Mouse (Mus musculus) adrenal gland, postnatal 10 days (tissue): ENCODE data around the gene Oaf. TPM values are rescaled to one million over a fixed set of nuclear protein-coding genes. Genes with fewer than 3 reads are reported as not detected.

Source experiments
- DNase-seq: peaks from one replicate; pipeline ENCODE4 v3.0.0; 2021; ENCODE audit warnings: mixed read lengths
- total RNA-seq, 2 experiments: library from RNA; stranded (reverse); gene quantifications; 2 replicates each; pipeline ENCODE4 v1.2.3; 2021

The Oaf gene
- total RNA-seq, 2 experiments from 2014 or later = 24.8 to 46.9 TPM

DNA sequence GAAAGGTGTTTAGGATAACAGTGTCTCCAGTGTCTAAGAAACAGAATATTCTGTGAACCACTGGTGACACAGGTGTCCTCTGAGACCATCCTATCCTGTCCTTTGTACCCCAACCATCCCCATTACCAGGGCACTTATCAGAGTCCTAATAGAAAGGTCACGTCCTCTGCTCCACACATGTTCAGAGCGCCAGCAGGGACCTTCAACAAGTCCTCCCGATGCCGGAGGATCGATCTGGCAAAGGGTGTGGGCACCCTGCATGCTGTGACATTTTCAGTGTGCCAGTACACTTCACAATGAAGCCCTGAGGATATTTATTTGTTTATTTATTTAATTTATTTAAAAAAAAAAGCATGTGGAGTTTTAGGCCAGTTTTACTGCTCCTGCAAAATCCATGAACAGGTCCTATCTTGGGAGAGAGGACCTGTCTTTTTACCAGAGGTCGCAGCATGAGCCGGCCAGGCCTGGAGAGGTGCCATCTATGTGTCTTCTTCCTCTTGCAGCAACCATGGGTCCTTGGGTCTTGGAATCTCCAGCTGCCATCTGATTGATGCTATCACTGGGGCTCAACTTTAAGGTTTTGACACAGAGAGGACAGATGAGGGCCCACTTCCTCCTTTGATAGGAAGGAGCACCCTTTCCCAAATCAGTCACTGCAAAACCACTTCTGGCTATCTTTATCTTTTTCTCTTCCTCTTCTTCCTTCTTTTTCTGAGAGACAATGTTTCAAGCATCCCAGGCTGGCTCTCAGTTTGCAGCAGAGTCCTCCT, 6.3 kb upstream of the Oaf start:
- no peak for DNase-seq

DNA sequence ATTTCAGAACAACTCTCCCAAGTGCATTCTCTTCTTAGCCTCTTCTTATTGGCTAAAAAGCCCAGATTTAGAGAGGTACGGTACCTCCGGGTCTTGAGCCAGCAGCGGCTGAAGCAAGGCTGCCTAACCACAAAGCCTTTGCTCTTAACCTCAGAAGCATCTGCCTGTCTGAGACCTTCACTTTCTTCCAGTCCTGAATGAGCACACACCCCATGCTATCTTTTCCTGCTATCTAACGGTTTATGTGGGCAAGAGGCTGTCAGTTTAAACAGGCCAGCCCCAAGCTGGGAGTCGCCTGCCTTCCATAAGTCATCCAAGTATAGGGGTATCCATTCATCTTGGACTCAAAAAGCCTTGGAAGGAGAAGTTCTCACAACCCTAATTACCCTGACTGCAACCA, 2.7 kb upstream of the Oaf start:
- DNase-seq = no peak

DNA sequence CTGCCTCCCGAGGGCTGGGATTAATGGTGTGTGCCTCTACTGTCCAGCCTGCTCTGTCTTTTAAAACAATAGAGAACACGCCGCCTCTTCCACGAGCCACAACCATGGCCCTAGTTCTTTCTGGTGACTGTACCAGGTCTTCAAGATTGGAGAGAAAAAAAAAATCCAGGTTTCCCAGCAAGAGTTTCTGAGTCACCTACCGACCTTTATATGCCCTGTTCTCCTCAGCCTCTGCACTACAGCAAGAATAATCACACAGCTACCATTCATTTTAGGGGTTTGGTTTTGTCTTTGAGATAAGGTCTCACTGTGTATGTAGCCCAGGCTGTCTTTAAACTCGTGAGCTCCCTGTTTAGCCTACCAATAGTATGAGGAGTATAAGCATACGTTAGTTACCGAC, 2.3 kb upstream of the Oaf start:
- DNase-seq = no peak

DNA sequence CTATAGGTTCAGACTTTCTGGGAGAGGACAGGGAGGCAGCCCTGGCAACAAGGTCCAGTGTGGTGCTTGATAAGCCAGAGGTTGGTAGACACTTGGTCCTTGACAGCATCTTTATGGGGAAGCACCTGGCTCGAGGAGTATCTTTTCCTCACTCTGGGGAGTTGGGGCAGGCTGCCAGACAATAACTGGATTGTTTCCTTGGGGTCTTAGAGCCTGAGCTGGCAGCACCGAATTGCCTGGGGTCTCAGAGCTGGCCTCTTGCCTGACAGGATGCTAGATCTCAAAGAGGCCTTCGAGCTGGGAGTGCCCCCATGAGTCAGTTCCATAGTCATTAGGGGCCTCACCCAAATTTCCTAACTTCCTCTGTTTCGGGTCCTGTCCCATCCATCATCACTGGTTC, 1.6 kb upstream of the Oaf start:
- no peak for DNase-seq

DNA sequence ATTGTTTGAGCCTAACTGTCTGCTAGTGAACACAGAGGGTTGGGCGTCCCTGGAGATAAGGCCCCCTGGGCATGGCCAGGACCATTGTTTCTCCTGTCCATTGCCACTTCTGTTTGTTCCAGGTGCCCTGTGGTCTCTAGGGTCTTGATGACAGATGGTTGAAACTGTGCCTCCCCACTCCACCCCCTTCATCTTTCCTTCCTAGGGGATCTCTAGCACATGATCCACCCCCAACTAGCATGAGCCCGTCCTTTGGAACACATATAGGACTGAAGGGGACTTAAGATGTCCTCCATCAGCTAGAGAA, 836 bp upstream of the Oaf start:
- DNase-seq = no peak

DNA sequence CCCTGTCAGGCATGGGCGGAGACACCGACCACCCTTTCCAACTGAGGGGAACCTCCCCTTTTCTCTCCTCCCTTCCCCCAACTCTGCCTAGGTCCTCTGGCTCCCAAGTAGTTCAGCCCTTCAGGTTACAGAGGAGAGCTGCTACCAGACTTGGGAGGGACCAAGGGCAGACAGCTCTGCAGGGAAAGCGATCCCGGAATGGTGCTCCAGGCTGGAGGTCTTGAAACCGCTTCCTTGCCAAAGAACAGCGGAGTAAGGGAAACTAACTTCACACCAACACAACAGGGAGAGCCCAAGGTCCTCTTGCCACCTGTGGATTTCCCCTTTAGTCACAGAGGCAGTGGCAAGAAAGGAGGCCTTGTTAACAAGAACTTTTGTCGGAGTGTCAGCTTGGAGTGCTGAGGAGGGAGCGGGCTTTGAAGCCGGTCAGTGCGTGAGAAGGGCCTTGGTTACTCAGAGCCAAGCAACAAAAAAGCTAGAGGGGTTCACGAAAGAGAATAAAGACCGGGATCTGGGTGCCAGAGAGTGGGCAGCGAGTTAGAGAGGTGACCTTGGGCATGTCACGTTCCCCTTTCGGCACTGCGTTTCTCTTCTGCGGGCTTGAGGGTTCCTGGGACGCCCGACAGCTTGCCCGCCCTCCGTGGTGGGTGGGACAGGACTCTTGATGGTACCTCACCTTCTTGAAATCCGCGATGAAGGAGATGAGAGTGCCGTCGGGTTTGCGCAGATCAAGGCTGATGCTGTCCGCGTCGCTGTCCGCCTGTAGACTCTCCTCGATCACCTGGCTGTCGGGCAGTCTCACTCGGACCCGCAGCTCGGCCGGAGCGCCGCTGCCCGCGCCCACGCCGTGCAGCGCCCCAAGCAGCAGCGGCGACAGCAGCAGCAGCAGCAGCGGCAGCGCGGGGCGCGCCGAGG, 823 bp downstream of the Oaf start:
- DNase-seq = peak; percentile 47

DNA sequence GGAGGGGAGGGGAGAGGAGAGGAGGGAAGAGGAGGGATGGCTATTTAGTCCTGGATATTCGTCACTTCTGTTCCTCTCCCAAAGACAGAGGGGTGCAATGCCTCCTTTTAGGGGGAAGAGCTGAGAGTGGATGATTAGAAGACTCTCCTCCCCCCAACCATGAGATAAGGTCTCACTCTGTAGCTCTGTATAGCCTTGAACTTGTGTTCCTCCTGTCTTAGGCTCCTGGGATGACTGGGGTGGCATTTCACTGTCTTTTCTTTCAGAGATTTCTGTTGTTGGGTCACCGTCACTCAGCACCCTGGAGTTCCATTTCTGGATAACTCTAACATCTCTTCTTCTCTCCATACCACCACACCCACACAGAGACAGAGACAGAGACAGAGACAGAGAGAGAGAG, 1.5 kb downstream of the Oaf start:
- DNase-seq = no peak

DNA sequence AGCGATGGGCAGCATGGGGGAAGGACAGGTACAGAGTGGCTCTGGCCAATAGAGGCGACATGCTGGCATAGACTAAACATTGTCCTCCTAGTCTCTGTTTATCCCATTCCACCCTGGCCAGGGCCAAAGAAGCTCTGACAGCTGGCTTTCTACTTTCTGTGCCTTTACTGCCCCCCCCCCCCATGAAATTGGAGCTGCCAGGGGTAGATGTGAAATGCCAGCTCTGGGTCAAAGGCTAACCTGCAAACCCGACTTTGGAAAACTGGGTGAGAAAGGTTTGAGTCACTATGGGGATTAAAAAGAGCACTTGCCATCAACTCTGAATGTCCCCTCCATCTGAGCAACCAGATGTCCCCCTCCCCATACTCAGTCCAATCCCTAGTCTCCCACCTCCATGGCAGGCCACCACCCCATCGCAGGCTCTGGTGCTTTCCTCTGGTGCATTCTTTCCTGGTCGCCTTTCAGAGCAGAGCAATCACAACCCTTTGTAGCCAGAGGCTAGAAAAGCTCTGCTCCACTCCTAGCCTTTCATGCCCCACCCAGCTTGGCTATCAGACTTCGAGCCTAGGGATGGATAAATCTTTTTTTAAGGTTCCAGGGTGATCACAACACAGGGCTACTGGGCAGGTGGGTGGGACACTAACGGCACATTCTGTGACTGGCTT, 2.5 kb downstream of the Oaf start:
- DNase-seq = peak; percentile 18

DNA sequence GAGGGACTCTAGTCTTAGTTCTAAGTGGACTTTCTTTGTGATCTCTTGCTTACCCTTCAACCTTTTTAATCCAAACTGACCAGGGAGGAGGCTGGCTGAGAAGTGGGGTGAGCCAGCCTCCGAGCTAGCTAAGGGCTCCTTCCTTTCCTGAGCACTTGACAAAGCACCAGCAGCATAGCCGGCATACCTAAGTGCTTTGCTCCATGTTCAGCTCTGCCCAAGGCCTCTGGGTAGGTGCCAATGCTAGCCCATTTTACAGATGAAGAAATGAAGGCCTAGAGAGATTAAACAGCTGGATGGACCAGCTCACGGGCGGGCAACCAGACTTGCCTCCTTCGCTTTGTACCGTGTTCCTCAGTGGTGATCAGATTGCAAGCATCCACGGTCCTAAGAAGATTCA, 3.1 kb downstream of the Oaf start:
- DNase-seq = no peak

DNA sequence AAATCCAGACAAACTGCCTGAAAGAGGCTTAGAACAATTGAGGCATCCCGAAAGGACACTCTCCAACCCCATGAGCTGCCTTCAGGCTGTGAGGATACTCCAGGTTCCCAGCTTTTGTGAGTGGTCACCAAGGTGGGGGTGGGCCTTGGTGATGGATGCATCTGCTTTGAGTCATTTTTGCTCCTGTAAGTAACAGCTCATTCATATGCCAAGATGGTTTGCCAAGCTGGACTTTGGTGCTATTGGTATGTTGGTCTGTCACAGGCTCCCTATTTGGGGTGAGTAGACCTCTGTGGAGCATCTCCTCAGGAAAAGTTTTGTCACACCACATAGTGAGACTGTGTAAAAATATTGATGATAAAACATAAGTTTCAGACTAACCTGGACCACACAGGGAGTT, 3.6 kb downstream of the Oaf start:
- no peak for DNase-seq

DNA sequence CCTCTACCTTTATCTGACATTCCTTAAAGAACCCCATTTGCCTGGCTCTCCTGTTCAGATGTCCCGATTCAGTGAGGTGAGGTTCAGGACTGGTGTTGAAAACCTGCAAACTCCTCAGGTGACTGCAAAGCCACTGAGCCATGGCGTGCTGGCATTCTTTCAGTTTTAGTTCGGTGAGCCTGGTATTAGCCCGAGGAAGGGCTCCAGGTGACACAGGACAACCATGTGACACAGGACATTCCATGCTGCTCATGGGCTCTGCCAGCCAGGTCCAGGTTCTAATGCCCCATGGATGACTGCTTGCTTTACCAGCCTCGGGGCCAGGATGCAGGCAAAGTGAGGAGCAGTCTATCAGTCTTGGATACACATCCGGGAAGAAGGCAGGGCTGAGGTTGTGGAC, 4.4 kb downstream of the Oaf start:
- DNase-seq = no peak

DNA sequence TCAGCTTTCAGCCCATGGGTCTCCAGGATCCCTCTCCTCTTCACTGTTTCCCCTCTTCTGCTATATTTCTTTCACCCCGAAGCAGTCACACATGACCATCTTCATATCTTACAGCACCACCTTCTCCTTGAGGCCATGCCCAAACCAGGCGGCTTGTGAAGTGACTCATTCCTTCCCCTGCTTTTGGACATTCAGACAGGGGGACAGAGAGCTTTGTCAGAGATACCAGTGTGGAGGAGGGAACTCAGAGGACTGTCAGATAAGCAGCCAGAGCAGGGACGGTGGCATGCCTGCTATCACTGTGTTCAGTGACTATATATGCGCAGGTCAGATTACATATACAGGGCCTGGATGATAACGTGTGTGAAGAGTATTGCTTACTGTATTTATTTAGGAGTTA, 5.2 kb downstream of the Oaf start:
- DNase-seq = peak; percentile 24

DNA sequence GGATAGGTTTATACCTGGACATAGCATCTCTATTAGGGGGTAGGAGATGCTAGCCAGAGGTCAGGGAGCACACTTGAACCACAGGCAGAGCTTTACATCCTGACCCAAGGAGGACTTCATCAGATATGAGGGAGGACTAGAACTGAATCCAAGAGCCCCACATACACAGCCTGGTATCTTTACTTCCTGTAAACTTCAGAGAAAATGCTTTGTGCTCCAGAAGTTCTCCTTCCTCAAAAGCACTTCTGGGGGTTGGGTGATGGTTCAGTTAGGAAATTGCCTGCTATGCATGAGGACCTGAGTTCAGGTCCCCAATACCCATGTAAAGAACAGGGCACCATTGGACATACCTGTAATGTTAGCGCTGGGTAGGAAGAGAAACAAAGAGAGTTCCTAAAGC, 6.2 kb downstream of the Oaf start:
- DNase-seq = no peak

DNA sequence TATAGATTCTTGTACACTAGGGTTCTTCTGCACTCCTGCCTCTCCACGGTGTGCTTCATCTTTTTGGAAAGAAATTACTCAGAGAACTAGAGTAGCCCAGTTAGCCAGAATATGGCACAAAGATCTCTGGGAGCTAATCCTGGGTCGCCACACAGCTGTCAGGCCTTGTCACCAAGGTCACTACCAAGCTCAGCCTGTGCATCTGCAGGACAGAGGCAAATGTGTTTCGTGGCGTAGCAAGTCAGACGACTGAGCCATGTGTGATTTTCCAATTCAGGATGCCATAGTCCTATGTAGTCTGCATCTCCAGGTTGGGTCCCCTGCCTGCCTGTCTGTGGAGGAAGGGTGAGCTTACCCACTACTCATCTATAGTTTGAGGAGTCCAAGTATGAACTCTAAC, 6.7 kb downstream of the Oaf start:
- no peak for DNase-seq

DNA sequence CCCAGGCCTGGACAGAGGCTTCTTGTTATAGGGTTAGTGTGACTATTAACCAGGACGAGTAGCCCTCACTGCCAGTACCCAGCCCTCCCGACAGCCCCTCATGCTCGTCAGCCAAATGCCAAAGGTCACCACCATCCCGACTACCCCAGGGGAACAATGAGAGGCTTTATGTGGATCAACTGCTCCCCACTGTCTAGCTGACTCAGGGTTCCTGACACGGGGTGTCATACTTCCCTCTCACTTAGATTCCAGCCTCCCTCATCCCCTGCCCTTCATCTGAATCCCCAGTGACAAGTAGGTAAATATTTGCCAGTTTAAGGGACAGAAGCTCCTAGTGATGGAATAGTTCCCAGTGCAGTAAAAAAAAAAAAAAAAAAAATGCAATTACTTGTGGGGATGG, 7.4 kb downstream of the Oaf start:
- DNase-seq = no peak

DNA sequence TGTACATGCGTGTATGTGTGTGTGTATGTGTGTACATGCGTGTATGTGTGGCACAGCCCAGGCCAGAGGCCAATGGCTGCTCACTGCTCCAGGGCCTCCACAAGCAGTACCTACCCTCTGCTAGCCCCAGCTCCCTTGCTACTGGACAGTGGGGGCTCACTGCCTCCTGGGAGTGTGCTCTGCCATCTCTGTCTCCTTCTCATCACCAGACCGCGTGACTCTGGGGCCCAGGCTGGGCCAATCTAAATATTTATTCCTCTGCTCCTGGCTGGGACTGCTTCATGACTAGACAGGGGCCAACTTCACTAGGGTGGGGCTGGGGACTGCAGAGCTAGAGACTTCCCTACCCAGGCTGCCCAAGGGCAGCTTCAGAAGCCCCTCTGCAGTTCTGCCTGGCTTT, 7.9 kb downstream of the Oaf start:
- DNase-seq = peak; percentile 33

DNA sequence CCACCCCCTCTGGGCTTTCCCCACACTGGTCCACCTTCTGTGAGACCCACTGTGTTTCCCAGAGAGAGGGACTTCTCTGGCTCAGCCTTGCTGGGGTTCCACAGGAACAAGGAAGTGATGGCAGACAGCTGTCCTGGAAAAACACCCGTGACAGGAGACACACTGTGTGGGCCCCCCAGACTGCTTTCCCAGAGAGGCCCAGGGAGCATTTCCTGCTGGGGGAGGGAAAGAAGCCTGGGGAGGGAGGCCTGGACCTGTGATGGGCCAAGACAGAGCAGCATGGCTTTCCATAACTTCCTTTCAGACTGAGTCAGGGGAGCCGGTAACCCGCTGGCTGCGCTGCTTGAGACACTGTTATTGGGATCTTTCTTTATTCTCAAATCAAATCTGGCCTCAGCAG, 8.8 kb downstream of the Oaf start:
- DNase-seq = peak; percentile 30

DNA sequence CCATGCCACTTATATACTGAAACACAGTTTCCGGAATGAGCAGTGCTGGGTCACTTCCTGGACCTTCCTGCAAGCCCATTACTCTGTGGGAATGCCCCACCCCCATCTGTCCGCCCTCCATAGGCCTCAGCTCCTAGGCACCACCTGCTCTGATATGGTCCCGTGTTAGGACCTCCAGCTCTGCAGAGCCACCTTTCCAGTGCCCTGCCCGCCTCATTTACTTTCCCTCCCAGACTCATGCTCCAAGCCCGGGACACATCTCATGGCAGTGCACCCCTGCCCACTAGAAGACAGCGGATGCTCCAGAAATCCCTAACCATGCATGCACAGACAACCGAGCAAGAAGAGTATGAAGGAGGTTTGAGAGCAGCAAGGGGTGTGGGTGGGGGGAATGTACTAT, 9.7 kb downstream of the Oaf start:
- no peak for DNase-seq

DNA sequence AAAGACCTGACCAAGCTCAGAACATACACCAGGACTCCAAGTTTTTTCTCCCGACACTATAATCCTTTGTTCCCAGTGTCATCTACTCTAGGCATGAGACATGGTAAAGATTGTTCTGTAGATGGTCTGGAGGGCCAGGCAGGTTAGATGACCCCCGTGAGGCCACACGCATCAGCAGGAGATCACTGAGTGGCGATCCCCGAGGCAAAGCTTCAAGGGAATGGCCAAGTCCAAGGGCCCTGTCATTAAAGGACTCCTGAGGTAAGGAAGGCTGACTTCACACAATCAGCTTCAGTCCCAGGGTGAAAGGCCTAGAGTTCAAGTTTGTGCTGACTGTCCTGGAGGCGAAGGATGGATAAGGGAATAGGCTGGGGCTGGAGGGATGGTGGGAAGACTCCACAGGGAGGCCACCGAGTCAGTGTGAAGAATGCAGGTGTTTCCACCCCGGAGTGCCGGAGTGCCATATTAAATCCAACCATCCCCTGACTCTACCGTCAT, 10.3 kb downstream of the Oaf start:
- no peak for DNase-seq

DNA sequence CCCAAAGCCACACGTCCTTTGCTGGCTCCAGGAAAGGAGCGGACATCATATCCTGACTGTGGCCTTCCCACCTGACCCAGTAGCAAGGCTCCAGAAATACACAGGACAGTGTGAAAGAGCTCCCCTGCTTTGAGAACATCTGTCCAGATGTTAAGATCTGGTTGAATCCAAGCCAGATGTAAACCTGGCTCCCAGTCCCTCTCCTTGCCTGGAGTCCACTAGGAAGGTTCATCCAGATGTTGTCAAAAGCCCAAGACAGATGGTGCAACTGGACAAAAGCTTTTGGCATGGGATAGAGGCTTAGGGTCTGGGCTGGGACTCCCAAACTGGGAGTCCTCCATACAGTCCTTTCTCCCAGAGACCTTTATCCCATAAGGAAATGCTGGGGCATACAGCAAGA, 11.0 kb downstream of the Oaf start:
- DNase-seq = no peak

DNA sequence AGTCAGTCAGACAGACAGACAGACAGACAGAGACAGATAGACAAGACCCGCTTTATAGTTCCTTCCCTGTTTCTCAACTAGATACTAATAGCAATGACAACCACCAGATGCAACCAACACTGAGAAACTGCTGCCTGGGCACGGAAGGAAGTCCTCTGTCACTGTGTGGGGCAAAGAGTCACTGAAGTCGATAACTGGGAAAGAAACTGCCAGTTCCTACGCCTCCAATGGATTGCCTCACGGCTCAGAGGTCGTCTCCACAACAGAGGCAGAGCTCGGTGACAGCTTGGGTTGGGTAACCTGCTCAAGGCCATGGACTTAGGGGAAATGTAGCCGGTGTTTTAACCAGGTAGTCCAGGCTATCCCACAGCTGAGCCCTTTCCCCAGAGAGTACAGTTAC, 12.1 kb downstream of the Oaf start:
- peak; percentile 43 for DNase-seq

DNA sequence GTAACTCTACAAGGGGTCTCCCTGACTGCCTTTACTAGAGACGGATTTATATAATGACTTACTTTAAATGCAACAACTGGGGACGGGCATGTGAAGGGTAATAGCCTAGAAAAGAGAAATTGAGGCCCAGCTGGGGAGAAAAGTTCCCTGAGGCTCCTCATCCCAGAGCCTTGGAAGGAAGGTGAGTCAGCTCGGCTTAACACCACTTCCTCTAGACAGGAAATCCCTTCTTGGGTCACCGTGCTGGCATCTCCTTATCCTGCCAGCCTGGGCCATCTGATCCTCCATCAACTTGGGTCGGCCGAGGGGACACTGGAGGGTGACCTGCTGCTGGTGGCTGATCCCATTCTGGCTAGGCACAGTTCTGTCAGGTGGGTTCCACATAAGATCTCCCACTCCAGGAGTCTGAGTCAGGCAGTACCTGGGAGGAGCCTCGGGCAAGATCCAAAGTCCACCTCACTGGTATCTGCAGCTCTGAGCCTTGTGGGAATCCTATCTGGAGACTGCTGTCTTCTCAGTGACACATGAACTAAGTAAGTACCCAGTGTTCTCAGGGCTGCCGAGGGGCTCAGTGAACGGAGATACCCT, 13.0 kb downstream of the Oaf start:
- DNase-seq = no peak

DNA sequence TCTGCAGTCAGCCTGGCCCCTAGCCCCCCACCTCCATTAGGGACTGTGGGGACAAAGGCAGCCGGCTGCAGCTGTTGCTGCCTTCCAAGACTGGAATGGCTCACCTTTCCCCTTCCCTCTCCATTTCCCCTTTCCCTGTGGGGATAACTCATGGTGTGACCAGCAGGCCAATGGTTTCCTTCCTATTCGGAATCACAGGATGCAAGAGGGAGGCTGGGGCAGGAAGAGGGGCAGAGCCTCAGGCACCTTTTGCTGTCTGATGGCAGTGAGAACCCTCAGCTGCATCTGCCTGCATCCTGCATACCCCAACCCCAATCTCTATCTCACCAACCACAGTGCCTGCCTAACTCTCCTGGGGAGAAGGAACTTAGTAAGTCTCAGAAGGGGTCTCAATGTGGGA, 14.2 kb downstream of the Oaf start:
- DNase-seq = peak; percentile 10
